Mouse (Mus musculus): ENCODE measurements around the gene Ech1.
A peak's percentile ranks its signal among the peaks of the same experiment; 100 is the strongest.

Ech1 gene

GRCm38 (mm10) chr7:28859953-28860352 lies 34.9 kb downstream of the Ech1 start:
- DNase-seq (ENCODE audit: low read depth, low spot score), result no peak

DNA sequence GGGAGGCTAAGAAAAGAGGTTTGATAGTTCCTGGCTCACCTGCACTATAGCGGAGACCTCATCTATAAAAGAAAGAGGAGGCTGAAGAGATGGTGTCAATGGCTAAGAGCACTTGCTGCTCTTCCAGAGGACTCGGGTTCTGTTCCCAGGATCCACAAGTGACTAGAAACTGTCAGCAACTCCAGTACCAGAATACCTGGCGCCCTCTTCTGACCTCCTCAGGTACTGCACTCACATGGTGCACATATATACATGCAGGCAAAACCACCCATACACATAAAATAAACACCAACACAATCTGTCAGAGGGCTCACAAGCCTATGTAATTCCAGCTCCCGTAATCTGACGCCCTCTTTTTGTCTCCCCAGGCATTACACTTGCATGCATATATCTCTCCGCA lies 35.9 kb downstream of the Ech1 start:
- DNase-seq (ENCODE audit: low read depth, low spot score), result no peak

DNA sequence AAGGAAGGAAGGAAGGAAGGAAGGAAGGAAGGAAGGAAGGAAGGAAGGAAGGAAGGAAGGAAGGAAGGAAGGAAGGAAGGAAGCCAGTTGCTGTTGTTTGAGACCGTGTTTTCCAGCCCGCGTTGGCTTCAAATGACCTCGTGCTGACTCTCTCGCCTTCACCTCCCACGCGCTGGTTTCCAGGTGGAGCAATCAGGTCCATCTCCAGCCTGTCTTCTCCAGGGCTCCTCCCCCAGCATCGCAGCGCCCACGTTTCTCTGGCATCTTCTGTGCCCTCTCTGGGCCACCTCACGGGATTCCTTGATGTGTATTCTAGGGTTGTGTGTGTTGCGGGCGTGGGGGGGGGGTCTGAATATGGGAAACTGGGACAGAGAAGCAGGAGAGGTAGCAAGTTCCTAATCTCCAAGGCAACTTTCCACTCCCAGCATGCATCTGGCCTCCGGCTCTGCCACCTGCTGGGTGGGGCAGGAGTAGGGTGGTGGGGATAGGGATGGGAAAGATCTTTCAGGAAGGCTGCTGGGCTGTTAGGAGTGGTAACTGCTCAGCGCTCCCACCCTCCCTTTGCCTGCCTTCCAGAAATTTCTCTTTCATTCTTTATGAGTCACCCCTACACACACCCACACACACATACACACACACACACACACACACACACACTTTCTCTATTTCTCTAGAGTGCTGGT lies 37.9 kb downstream of the Ech1 start:
- no peak for DNase-seq (ENCODE audit: low read depth, low spot score)

DNA sequence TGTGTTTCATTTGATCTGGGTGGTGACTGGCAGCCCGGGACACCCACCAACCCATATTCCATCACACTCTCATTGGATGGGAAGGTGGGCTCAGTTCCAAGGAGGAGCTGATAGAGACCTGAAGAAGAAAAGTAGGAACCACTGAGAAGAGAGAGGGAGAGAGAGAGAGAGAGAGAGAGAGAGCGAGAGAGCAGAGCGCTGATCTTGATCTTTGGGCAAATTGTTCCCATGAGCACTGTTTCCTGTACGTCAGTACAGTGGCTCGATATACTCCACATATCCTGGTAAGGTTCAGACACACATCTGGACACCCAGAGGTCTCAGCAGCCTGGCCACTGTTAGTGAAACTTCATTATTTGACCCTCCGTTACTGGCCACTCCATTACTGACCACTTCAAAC lies 38.5 kb downstream of the Ech1 start, which contains the start of gene Lgals7:
Lgals7 (plus strand) TSS at position 314 of the 400 bp plus-strand sequence.
- DNase-seq (ENCODE audit: low read depth, low spot score), result no peak

DNA sequence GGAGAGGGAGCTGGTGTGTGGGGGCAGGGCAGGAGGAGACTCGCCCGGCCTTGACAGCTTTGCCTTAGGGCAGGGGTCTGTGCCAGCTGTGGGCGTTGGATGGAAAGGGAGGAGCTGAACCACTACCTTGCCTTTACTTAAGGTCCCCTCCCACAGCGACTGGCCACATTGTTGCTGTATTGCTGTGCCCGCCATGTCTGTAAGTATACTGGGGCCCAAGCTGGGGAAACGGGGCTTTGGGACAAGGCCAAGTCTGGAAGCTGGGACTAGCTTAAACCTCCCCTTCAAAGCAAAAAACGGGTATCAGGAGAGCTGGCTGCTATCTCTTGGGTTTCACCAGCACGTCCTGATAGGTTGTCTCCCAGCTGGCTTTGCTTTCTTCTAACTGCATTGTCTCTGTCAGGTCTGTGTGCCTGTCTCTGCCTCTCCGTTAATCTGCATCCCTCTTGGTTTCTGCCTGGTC lies 39.3 kb downstream of the Ech1 start:
- DNase-seq (ENCODE audit: low read depth, low spot score), result no peak

GRCm38 (mm10) chr7:28865481-28866300 lies 40.7 kb downstream of the Ech1 start:
- peak; percentile 66 for DNase-seq (ENCODE audit: low read depth, low spot score)

DNA sequence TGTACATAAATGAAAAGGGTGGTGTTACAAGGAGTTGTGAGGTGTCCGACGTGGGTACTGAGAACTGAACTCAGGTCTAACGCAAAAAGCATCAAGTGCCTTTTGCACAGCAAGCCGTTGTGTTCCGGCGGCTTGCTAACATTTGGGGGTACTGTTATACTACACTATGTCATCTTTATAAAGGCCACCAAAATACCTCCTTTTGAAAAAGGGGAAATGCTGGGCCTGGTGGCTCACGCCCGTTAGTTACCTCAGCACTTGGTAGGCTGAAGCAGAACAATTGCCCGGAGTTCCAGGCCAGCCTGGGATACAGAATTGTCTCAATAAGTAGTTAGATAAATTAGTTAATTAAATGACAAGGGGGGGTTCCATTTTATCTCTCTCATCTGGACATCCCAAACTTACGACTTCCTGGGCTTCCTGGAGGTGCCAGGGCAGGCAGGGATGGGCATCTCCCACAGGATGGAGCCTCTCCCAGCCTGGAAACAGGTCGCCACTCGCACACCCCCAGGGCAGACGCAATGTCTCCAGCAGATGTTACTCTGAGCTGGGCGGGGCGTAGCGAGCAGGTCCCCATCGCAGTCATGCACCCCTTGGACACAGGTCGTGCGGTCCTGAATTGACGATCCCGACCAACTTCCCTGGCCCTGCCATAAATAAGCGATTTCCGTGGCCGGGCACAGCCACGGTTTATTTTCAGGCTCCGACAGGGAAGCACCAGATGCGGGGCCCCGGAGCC lies 41.9 kb downstream of the Ech1 start:
- no peak for DNase-seq (ENCODE audit: low read depth, low spot score)

DNA sequence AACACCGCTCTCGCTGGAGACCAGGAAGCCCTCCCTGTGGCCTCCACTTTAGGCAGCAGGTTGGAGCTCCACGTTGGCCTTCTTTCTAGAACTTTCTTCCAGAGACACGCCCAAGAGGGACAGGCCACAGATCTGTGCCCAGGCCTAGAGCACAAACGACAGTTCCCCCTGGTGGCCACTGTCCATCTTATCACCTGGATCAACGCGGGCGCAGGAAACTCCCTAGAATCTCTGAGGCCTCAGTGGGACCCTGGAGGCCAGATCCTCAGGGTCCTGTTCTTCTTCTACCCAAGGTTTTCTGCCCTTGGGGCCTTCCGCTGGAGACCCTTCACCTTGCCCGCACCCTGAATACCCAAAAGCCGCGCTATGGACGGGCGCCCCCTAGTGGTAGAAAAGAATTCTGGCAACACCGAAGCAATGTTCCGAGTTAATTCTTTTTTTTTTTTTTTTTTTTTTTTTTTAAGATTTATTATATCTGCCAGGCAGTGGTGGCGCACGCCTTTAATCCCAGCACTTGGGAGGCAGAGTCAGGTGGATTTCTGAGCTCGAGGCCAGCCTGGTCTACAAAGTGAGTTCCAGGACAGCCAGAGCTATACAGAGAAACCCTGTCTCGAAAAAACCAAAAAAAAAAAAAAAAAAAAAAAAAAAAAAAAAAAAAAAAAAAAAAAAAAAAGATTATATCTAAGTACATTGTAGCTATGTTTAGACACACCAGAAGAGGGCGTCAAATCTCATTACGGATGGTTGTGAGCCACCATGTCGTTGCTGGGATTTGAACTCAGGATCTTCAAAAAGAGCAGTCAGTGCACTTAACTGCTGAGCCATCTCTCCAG lies 42.7 kb downstream of the Ech1 start:
- DNase-seq (ENCODE audit: low read depth, low spot score), result peak; percentile 83

- no peak for DNase-seq (ENCODE audit: low read depth, low spot score)
These were observed 46.1 kb downstream of the Ech1 start for GRCm38 (mm10) chr7:28870901-28871664.

- DNase-seq (ENCODE audit: low read depth, low spot score), result no peak
These were observed 49.5 kb downstream of the Ech1 start for GRCm38 (mm10) chr7:28874565-28874964.

GRCm38 (mm10) chr7:28876099-28876498 lies 51.1 kb downstream of the Ech1 start:
- DNase-seq (ENCODE audit: low read depth, low spot score), result no peak

- no peak for DNase-seq (ENCODE audit: low read depth, low spot score)
These were observed 52.1 kb downstream of the Ech1 start for GRCm38 (mm10) chr7:28877155-28877554.

DNA sequence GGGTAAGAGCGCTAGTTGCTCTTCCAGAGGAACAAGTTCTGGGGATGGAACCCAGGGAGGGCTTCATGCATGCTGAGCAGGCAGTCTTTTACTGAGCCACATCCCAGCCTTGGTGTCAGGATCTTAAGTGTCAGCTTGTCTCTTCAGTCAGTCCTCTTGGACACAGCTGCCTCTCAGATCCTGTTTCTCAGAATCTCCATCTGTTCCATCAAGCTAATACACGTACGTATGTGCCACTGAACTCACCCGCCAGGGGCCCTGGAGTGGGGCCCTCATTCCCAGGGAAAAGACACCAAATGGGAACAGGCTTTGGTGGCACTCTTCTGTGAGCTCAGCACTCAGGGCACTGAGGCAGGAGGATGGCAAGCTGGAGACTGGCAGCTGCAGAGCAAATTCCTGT lies 52.8 kb downstream of the Ech1 start:
- DNase-seq (ENCODE audit: low read depth, low spot score), result peak; percentile 64

GRCm38 (mm10) chr7:28879606-28880005 lies 54.6 kb downstream of the Ech1 start:
- DNase-seq (ENCODE audit: low read depth, low spot score), result no peak

- DNase-seq (ENCODE audit: low read depth, low spot score), result no peak
These were observed 55.5 kb downstream of the Ech1 start for GRCm38 (mm10) chr7:28880554-28880953.

- no peak for DNase-seq (ENCODE audit: low read depth, low spot score)
These were observed 56.2 kb downstream of the Ech1 start, which contains the start of gene Capn12 for GRCm38 (mm10) chr7:28881199-28881598. Capn12 (plus strand) TSS chr7:28881422.

Data from skeletal muscle tissue, adult 2 months (tissue).